Mouse (Mus musculus) heart, adult 2 months (tissue): ENCODE results near the gene Ankmy1.

Experiments used
- CTCF ChIP-seq: fragments of 200-600 bp; IDR thresholded peaks from 2 replicates; pipeline ENCODE4 v1.8.1; 2022; ENCODE audit warnings: antibody characterized with exemption, mild to moderate bottlenecking, moderate library complexity
- EP300 ChIP-seq: fragments of 200-500 bp; IDR thresholded peaks from 2 replicates; pipeline ENCODE4 v1.6.1; 2011; ENCODE audit warnings: low read depth, low read length, control low read depth; ENCODE audit not compliant: insufficient read depth

- TF ChIP-seq CTCF (peak; percentile 12; the same call in 1 of the 2 replicates), EP300 (no peak)
Observed at GRCm38 (mm10) chr1:92849491-92849890, 53.2 kb downstream of the Ankmy1 start.
